Mouse (Mus musculus) ES-E14 (cell line): ENCODE results near the gene Aldh8a1. TPM values are rescaled to one million over a fixed set of nuclear protein-coding genes. Genes with fewer than 3 reads are reported as not detected.

Source experiments
- DNase-seq: peaks from one replicate; pipeline ENCODE4 v3.0.0-alpha.2; 2013; ENCODE audit warnings: low read depth, low spot score
- H3K27ac ChIP-seq: 2 replicates; pipeline ENCODE4 v1.5.1; 2012; ENCODE audit warnings: low read depth, mild to moderate bottlenecking, low read length, moderate library complexity, mixed read lengths; ENCODE audit not compliant: poor library complexity, insufficient read depth, severe bottlenecking
- H3K36me3 ChIP-seq: 2 replicates; pipeline ENCODE4 v1.6.1; 2012; ENCODE audit warnings: mild to moderate bottlenecking, low read length, moderate library complexity, mixed read lengths; ENCODE audit not compliant: control insufficient read depth, poor library complexity, insufficient read depth, severe bottlenecking
- H3K4me1 ChIP-seq, 2 experiments: fragments of 150-350 bp in 1 of 2; sonication (generic) in 1 of 2; 2 replicates each; pipeline ENCODE4 v1.6.1; 2012; ENCODE audit warnings: low read length in 2 of 2, mild to moderate bottlenecking in 1 of 2, mixed read lengths in 1 of 2; ENCODE audit not compliant: control insufficient read depth in 2 of 2, insufficient read depth in 2 of 2, poor library complexity in 1 of 2
- H3K4me3 ChIP-seq, 2 experiments: fragments of 150-350 bp in 1 of 2; sonication (generic) in 1 of 2; 2 replicates each; pipeline ENCODE4 v1.5.1; 2012; ENCODE audit warnings: low read length in 2 of 2, low read depth in 1 of 2, mild to moderate bottlenecking in 1 of 2, mixed read lengths in 1 of 2; ENCODE audit not compliant: insufficient read depth in 1 of 2, poor library complexity in 1 of 2, severe bottlenecking in 1 of 2
- H3K9ac ChIP-seq: 2 replicates; pipeline ENCODE4 v1.6.1; 2012; ENCODE audit warnings: low read depth, mild to moderate bottlenecking, low read length, mixed read lengths; ENCODE audit not compliant: poor library complexity, insufficient read depth, severe bottlenecking
- H3K9me3 ChIP-seq: fragments of 150-350 bp; sonication (generic); 2 replicates; pipeline ENCODE4 v1.6.1; 2012; ENCODE audit warnings: low read depth, mild to moderate bottlenecking, low read length; ENCODE audit not compliant: control insufficient read depth, insufficient read depth
- CHD2 ChIP-seq: IDR thresholded peaks from 2 replicates; pipeline ENCODE4 v1.6.1; 2014; ENCODE audit warnings: mild to moderate bottlenecking, low read depth, low read length, inconsistent platforms
- HCFC1 ChIP-seq: IDR thresholded peaks from 2 replicates; pipeline ENCODE4 v1.6.1; 2012; ENCODE audit warnings: low read length, inconsistent platforms, borderline replicate concordance; ENCODE audit not compliant: insufficient read depth
- MAFK ChIP-seq: IDR thresholded peaks from 2 replicates; pipeline ENCODE4 v1.6.1; 2014; ENCODE audit warnings: mild to moderate bottlenecking, low read depth, low read length, inconsistent platforms; ENCODE audit not compliant: insufficient read depth
- ZC3H11A ChIP-seq: IDR thresholded peaks from 2 replicates; pipeline ENCODE4 v1.6.1; 2012; ENCODE audit warnings: low read depth, mild to moderate bottlenecking, inconsistent platforms, low read length, borderline replicate concordance
- ZNF384 ChIP-seq: IDR thresholded peaks from 2 replicates; pipeline ENCODE4 v1.6.1; 2012; ENCODE audit warnings: low read depth, low read length, inconsistent platforms
- in situ Hi-C, 2 experiments: fragments of 600-800 bp; cut with MboI; formaldehyde crosslinking; loops; one replicate each; pipeline ENCODE4 v1.15.1; 2025; ENCODE audit warnings: low sequenced_read_pairs in 2 of 2, inconsistent platforms in 1 of 2; ENCODE audit not compliant: unreplicated experiment in 2 of 2
- total RNA-seq: library from RNA; depleted of rRNA; stranded (reverse); fragments of 300-350 nt; gene quantifications from 2 replicates; pipeline ENCODE4 v1.2.3, GENCODE M21; 2012

Gene Aldh8a1
- total RNA-seq, 1 experiment, result 0.13 TPM

DNA sequence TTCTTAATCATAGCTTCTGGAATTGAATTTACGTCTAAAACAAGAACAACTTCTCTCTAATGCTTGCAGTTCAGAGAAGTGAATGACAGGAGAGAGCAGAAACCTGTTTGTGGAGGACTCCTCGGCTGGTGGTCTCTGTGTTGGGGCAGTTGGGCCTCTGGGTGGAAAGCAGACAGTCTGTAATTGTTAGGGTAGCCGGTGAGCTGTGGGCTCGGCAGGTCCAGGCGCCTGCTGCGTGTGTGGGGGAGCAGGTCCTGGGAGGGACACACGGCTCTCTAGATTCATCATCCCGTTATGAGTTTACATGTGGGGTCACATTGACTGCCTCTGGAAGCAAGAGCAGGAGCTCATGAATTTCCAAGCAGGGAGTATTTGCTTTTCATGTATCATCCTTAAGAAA is 22.5 kb downstream of the Aldh8a1 start:
- H3K36me3 ChIP-seq, result no peaks in the 10 kb centered on the region
- no peak for DNase-seq
- H3K9me3 ChIP-seq, result no peaks in the 10 kb centered on the region
- no peak overlapping the region for H3K27ac ChIP-seq
- H3K9ac ChIP-seq, result no peak overlapping the region
- no peak for TF ChIP-seq MAFK
- TF ChIP-seq ZNF384, result no peak
- TF ChIP-seq HCFC1, result no peak
- no peak for TF ChIP-seq ZC3H11A
- no peak for TF ChIP-seq CHD2
- H3K4me3 ChIP-seq, result no peak overlapping the region
- H3K4me1 ChIP-seq, result no peaks in the 10 kb centered on the region
- in situ Hi-C loops, result no loop called here

DNA sequence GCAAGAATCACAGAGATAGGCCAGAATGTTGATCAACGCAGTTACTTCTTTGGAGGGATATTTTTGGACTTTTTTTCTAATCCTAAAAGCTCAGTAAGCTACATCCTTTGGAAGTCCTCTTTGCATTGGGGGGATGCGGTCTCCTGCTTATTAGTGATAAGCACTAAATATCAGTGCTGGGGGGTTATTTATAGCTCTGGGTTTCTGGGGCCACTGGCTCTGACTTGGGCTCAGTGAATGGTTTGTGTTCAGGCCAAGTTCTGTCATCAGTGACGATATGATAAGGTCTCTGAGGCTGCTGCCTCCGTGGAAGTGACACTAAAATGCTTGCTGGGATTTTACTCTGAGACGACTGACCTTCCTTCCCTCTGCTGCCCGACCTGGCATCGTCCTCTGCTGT is 22.9 kb downstream of the Aldh8a1 start:
- TF ChIP-seq CHD2 (no peak), HCFC1 (no peak), ZNF384 (no peak), MAFK (no peak), ZC3H11A (no peak)
- H3K9me3 ChIP-seq, result no peaks in the 10 kb centered on the region
- no peak overlapping the region for H3K27ac ChIP-seq
- H3K9ac ChIP-seq, result no peak overlapping the region
- no peaks in the 10 kb centered on the region for H3K4me1 ChIP-seq
- no peak for DNase-seq
- H3K4me3 ChIP-seq, result no peak overlapping the region
- in situ Hi-C loops, result no loop called here
- no peaks in the 10 kb centered on the region for H3K36me3 ChIP-seq

DNA sequence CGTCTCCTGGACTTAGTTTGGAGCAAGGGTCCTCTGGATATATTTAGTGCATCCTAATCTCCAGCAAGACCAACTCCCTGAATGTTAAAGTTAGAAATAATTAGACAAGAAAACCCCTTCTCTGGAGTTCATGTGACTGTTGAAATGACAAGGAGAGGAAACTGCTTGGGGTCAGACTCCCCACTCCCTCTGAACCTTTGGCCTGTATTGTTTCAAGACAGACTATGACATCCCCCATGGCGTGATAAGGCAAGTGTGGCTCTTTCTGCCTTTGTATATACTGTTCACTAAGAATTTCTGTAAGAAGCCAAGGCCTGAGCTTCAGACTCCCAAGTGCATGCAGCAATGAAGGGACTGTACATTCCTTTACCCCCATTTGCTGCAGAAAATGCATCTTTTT is 23.4 kb downstream of the Aldh8a1 start:
- no peaks in the 10 kb centered on the region for H3K9me3 ChIP-seq
- no peak for TF ChIP-seq ZC3H11A
- TF ChIP-seq ZNF384, result no peak
- no peak for TF ChIP-seq CHD2
- no peak for TF ChIP-seq MAFK
- TF ChIP-seq HCFC1, result no peak
- DNase-seq, result no peak
- H3K4me3 ChIP-seq, result no peak overlapping the region
- no peak overlapping the region for H3K9ac ChIP-seq
- no peaks in the 10 kb centered on the region for H3K4me1 ChIP-seq
- in situ Hi-C loops, result no loop called here
- H3K27ac ChIP-seq, result no peak overlapping the region
- no peaks in the 10 kb centered on the region for H3K36me3 ChIP-seq

DNA sequence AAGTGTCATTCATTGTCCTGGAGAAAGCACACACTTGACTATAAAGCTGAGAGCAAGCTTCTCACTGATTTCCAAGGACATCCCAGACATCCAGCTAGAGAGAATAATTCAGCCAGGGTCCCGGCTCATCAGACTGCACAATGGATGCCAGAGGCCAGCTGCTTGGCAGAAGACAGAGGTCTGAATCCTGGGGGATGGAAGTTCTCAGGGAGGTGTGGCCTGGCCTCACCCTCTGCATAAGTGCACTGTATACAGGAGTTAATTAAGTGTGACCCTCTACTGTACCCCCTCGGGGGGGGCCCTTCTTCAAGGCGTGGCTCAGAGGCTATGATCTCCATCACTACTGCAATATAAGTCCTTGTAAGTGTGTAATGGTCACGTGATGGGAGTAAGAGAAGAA is 24.2 kb downstream of the Aldh8a1 start:
- no peaks in the 10 kb centered on the region for H3K4me1 ChIP-seq
- DNase-seq, result no peak
- TF ChIP-seq ZC3H11A (no peak), HCFC1 (no peak), CHD2 (no peak), MAFK (no peak), ZNF384 (no peak)
- H3K4me3 ChIP-seq, result no peak overlapping the region
- H3K36me3 ChIP-seq, result no peaks in the 10 kb centered on the region
- H3K27ac ChIP-seq, result no peak overlapping the region
- no peaks in the 10 kb centered on the region for H3K9me3 ChIP-seq
- in situ Hi-C loops, result no loop called here
- no peak overlapping the region for H3K9ac ChIP-seq

DNA sequence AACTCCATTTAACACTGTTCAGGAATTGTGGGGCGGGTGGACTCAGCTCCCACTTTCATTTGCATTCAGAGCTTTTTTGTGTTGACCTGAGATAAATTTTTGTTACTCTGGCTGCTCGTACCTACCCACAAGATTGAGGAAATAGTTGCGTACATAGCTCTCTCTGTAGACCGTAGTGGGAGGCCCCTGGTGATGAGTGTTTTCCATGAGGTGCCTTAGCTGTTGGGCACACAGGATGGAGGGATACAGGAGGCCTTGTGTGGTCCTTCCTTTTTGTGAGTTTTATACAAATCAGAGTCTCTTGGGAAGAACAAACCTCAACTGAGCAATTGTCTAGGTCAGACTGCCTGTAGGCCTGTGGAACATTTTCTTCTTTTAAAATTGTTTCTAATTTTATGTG is 27.7 kb downstream of the Aldh8a1 start:
- no peak overlapping the region for H3K4me3 ChIP-seq
- H3K9me3 ChIP-seq, result no peaks in the 10 kb centered on the region
- no peak for DNase-seq
- H3K27ac ChIP-seq, result no peak overlapping the region
- no peak for TF ChIP-seq ZC3H11A
- no peak for TF ChIP-seq ZNF384
- TF ChIP-seq HCFC1, result no peak
- TF ChIP-seq MAFK, result no peak
- TF ChIP-seq CHD2, result no peak
- in situ Hi-C loops, result no loop called here
- H3K9ac ChIP-seq, result no peak overlapping the region
- no peaks in the 10 kb centered on the region for H3K4me1 ChIP-seq
- H3K36me3 ChIP-seq, result no peaks in the 10 kb centered on the region
